In genomic region chr12:102647839-102648564, GRCm38 (mm10) we compare ENCODE assay signal across 10 mouse cellular contexts. TPM values are rescaled to one million over a fixed set of nuclear protein-coding genes. Genes with fewer than 3 reads are reported as not detected.
DNase-seq lines count a peak whose midpoint lies in the region; ATAC-seq lines count a peak whose summit lies in the region.
"Had no signal": no experiment of that assay in that cellular context is flagged by ENCODE, and none has a peak within 500 bp of the region (broad histone marks: within the 10 kb centered on the region; RNA-seq: fewer than 3 reads in every experiment).

No protein-coding gene starts in this region.

- peak; percentile 89 for DNase-seq in kidney, adult 11 months
- DNase-seq in lung, adult 18-20 months = peak; percentile 86 to 92
- DNase-seq in yolk sac, embryonic 10.5 days (ENCODE audit: low spot score) = peak; percentile 46
- no peak for DNase-seq in left cerebral cortex, postnatal 14 days (ENCODE audit: low spot score in 2 of 2)
- DNase-seq in ovary, postnatal 10 days (ENCODE audit: low spot score) = no peak
- DNase-seq in adrenal gland, adult (ENCODE audit: inconsistent age in 2 of 2, low spot score in 1 of 2) = no peak

- intact Hi-C loops in left cerebral cortex, postnatal 14 days (cut with DNase I) = no loop called here

- H3K4me3 ChIP-seq in hindbrain, embryonic 12.5 days = no peak overlapping the region
- H3K4me3 ChIP-seq in hindbrain, embryonic 13.5 days = no peak overlapping the region

- H3K4me2 ChIP-seq in hindbrain, embryonic 12.5 days (replicated peaks) = no peak overlapping the region
- H3K4me2 ChIP-seq in hindbrain, embryonic 13.5 days = no peak overlapping the region
- H3K4me2 ChIP-seq: hindbrain, embryonic 14.5 days had no signal

- H3K36me3 ChIP-seq in hindbrain, embryonic 12.5 days = no peaks in the 10 kb centered on the region
- no peaks in the 10 kb centered on the region for H3K36me3 ChIP-seq in hindbrain, embryonic 13.5 days
- H3K36me3 ChIP-seq: G1E had no signal

- H3K9me3 ChIP-seq in hindbrain, embryonic 12.5 days (replicated peaks) = no peaks in the 10 kb centered on the region
- H3K9me3 ChIP-seq in hindbrain, embryonic 13.5 days = no peaks in the 10 kb centered on the region
- H3K9me3 ChIP-seq: G1E had no signal

- ATAC-seq in hindbrain, embryonic 12.5 days (ENCODE audit: low FRiP score) = 0 out of 2 replicates have a peak, but pooled peaks have one; percentile 15
- no peak for ATAC-seq in hindbrain, embryonic 13.5 days (ENCODE audit: low FRiP score)

- H3K27me3 ChIP-seq in hindbrain, embryonic 12.5 days = no peaks in the 10 kb centered on the region
- no peaks in the 10 kb centered on the region for H3K27me3 ChIP-seq in hindbrain, embryonic 13.5 days

- 78% methylated on average over 14 of the region's 14 CpGs for WGBS in hindbrain, embryonic 12.5 days
- 85% methylated on average over 14 of the region's 14 CpGs for WGBS in hindbrain, embryonic 13.5 days

- H3K4me1 ChIP-seq in hindbrain, embryonic 12.5 days = peaks cover 7% of the 10 kb centered on the region; the same call in 1 of the 2 replicates
- peaks cover 31% of the 10 kb centered on the region for H3K4me1 ChIP-seq in hindbrain, embryonic 13.5 days (replicated peaks)

- H3K9ac ChIP-seq in hindbrain, embryonic 12.5 days = no peak overlapping the region
- H3K9ac ChIP-seq in hindbrain, embryonic 13.5 days = no peak overlapping the region
- H3K9ac ChIP-seq: hindbrain, embryonic 14.5 days had no signal

- H3K27ac ChIP-seq in hindbrain, embryonic 12.5 days = no peak overlapping the region
- H3K27ac ChIP-seq in hindbrain, embryonic 13.5 days = no peak overlapping the region
- H3K27ac ChIP-seq: hindbrain, embryonic 14.5 days had no signal

RNA-seq across cellular contexts. Expression of gene Itpk1, which starts 56.7 kb away (rescaled TPM):
- 16.6 and 17.1 TPM in 2 replicates for polyA plus RNA-seq in hindbrain, embryonic 12.5 days (2016; fragmentation: Nextera tagmentation; extraction: Ambion mirVana)
- 23.0 and 23.4 TPM in 2 replicates for polyA plus RNA-seq in hindbrain, embryonic 13.5 days (2015; fragmentation: Nextera tagmentation; extraction: Ambion mirVana)
- total RNA-seq in left cerebral cortex, postnatal 14 days (2021) = 10 to 100 TPM; 74.9 to 76.2 TPM

Comparison
In these comparisons a context has a peak if more than half of its experiments do, and no peak if none do; other contexts are left out.
1. DNase-seq: peak in kidney, adult 11 months (single experiment), lung, adult 18-20 months (2 of 2) and yolk sac, embryonic 10.5 days (single experiment); none in left cerebral cortex, postnatal 14 days (0 of 2), ovary, postnatal 10 days (single experiment) and adrenal gland, adult (0 of 2).